Mouse (Mus musculus) left cerebral cortex, postnatal 4 days (tissue): ENCODE measurements around the gene Arhgap4. TPM values are rescaled to one million over a fixed set of nuclear protein-coding genes. Genes with fewer than 3 reads are reported as not detected.

Experiments
- DNase-seq: peaks from one replicate; pipeline ENCODE4 v3.0.0-alpha.2; 2022
- intact Hi-C: fragments of 180-260 bp; cut with DNase I; formaldehyde crosslinking; loops from one replicate; pipeline ENCODE4 v1.15.1; 2025
- total RNA-seq, 2 experiments: library from RNA; stranded (reverse); gene quantifications; 2 replicates each; pipeline ENCODE4 v1.2.3; 2021

Gene Arhgap4
- 1 to 10 TPM; 2.5 to 3.4 TPM for total RNA-seq

DNA sequence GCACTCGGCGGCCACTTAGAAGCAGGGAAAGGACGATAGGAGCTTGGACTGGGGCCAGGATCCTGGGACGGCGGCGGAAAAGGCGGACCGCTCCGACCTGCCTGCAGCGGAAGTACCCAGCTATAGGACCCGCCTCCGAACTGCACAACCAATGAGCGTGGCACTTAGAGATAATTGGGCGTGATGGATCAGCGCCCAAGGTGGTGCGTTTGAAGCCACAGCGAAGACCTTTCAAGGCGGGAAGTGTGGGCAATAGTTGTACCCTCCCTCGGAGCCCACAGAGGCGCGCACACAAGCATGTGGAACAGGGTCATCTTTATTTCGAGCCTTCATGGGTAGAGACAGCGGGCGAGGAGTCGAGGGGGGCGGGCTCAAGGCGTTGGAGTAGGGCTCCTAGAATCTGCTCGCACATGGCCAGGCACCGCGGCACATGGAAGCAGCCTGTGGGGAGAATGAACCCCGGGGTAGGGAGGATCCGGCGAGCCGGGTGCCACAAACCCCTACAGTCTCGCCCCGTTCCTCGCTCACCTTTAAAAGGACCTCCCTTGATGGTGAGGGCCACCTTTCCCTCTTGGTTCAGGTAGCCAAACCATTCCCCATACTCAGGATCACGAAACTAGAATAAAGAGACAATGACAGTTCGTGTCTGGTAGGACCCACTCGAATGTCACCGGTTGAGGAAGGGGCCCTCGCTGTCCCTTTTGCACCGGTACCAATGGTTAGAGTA is at the start of gene Arhgap4, which contains the start of gene Naa10:
Gene Arhgap4, minus strand, starts transcription at position 48 of the 727 bp plus-strand sequence.
Gene Naa10, minus strand, starts transcription at position 122 of the 727 bp plus-strand sequence.
- intact Hi-C loops = no loop called here
- peak; percentile 95 for DNase-seq

DNA sequence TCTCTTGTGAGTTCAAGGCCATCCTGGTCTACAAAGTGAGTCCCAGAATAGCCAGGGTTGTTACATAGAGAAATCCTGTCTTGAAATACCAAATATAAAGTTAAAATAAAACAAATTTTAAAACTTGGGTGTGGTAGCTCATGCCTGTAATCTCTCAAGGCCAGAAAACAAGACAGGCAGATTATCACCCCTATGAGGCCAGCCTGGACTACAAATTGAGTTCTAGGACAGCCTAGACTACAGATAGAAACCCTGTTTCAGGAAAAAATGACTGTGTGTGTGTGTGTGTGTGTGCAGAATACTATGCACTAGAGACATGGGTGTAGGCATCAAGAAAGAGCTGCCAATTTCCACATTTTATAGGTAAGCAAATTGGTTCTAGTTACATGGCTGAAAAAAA is 49.1 kb upstream of the Arhgap4 start:
- DNase-seq = no peak
- intact Hi-C loops = loop anchor here (5.0 kb wide), 1 partner anchor 52 kb away; the partner anchor contains the start of gene Irak1

DNA sequence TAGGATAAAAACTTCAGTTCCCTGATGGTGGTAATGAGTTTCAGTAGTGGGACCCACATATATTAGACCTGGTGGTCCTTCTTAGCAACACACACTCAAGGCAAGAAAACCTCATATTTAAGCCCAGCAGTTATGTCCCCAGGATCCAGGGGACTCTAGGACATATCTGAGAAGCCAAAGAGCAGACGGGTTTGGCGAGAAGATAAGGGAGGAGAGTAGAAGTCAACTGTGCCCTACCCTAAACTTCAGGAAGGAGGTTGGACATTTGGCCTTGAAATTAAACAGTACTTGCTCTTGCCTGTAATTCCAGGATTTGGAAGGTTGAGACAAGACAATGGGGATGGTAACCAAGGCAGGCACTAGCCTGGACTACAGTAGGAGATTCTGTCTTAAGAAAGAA is 48.1 kb upstream of the Arhgap4 start:
- no peak for DNase-seq
- intact Hi-C loops = loop anchor here (5.0 kb wide), 1 partner anchor 53 kb away; the partner anchor contains the start of gene Irak1

DNA sequence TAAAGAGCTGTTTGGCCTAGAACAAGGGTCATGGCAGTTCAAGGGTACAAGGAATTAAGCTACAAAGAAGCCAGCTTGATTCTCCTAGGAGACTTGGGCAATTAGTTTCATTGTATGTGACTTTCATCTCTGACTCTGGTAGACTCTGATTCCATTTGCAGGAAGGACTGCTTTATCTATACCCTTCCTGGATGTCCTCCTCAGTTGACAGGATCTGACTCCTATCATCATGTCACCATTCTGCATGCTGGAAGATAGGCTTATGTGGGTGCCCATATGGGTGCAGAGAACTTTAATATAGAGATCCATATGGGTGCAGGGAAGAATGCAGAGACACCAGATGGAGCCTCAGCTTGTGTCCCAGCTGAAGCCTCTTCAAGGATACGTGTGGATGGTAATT is 47.5 kb upstream of the Arhgap4 start:
- intact Hi-C loops = no loop called here

DNA sequence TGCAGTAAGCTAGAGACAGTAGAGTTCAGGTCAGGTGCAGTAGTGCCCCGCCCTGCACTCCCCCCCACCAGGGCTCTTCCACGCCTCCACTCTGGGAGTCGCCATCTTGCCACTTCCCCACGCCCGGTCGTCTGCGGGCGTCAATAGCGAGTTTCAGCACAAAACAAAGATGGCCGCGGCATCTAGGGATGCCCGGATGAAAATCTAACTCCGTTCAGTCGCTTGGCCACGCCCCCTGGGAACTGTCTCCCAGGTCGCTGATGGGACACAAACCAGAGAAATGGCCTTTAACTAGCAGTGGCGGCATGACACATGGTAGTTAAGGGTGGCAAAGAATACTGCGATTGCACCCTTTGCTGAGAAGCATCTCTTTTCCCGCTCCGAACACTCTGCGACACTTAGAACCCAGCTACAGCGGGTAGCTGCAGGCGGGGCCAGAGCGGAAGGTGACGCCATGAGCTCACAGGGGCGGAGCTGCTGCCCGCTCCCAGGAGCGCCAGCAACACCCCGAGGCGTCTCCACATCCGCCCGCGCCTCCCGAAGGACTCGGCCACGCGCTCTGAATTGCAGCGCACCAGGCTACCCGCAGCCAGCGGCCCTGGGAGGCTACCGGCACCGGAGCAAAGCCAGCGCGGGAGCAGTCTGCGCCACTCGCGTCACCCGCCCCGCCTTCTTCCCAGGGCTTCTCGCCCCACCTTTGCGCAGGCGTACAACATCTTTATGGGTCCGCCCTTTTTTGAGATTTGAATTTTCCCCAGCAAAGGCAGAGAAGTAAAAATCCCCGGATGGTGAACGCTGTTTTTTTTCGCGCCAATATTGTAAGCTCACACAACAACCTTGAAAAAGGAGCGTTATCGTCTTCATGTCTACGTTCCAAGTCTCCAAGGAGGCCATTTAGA is 45.8 kb upstream of the Arhgap4 start:
- DNase-seq = peak; percentile 92

More for the DNA sequence above, 47.5 kb upstream of the Arhgap4 start:
- no peak for DNase-seq

DNA sequence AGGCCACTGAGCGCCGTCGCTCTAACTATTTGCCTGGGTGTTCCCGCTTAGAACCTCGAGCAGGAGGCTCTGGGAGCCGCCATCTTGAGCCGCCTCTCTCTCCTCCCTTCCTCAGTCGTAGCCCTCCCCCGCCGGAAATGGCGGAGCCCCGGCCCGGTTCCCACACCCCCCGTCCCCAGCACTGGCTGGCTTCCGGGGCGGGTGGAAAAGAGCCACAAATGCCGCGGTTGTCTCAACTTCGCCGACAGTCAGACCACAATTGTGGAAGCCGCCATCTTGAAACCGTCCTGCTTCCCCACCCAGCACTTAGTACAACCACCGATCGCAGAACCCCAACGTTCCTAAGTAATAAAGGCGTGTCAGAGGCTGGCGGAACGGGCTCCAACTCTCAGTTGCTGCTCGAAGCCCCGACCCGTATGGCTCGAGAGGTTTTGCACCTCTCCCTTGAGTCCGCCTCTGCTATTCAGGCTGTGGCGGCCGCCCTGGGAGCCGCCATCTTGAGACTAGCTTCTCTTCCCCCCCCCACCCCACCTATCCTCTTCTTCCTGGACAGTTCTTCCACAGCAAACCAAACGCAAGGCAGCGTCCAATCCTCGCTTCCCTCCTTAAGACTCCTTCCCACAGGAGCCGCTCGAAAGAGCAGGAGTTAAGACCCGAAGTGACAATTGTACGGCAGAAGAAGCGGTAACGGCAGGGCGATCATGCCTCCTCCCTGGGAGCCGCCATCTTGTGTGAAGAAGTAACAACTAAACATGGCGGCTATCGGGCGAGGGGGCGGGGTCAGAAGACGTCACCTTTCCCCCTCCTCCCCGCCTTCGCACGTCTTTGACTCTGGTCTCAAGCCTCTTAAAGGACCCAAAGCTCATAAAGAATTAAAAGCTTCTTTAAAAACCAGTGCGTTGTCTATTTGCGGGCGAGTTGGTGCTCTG is 44.8 kb upstream of the Arhgap4 start, which contains the start of gene Hcfc1:
Gene Hcfc1, minus strand, starts transcription at position 110 of the 929 bp plus-strand sequence.
- intact Hi-C loops = no loop called here
- DNase-seq = peak; percentile 91

More for the DNA sequence above, 45.8 kb upstream of the Arhgap4 start:
- intact Hi-C loops = no loop called here

DNA sequence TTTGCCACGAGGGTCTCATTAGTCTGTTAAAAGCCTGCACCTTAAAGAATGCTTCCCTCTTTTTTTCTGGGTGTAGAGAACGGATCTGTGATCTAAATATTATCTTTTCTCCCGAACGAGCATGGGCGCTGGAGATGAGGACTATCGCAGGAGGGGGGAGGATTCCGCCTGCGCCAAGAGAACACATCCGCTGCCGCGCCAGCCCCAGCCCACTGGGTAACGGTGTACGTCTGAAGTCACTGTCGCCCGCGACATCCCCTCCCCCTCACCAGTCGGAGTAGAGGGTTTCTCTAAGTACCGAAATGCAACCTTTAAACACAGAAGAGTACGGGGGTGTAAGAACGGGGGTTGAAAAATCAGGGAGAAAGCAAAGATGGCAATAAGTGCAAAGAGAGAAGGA is 43.6 kb upstream of the Arhgap4 start:
- intact Hi-C loops = no loop called here
- peak; percentile 36 for DNase-seq

DNA sequence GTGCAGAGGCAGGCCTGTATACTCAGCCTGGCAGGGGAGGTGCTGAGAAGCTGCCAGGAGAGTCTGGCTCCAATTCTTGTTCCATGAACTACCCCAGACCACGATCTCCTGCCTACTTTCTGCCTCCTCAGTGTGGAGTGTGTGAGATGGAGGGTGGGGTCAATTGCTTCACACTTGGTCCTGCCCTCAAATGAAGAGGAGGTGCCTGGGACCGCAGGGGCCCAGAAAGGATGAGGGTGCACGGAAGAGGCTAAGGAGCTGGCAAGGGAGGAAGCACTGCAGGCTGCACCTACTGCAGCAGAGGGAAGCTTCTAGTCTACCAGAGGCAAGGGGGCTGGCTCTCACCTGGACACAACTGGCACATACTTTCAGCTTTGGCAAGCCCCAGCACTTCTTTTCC is 42.7 kb upstream of the Arhgap4 start:
- intact Hi-C loops = no loop called here
- DNase-seq = no peak

DNA sequence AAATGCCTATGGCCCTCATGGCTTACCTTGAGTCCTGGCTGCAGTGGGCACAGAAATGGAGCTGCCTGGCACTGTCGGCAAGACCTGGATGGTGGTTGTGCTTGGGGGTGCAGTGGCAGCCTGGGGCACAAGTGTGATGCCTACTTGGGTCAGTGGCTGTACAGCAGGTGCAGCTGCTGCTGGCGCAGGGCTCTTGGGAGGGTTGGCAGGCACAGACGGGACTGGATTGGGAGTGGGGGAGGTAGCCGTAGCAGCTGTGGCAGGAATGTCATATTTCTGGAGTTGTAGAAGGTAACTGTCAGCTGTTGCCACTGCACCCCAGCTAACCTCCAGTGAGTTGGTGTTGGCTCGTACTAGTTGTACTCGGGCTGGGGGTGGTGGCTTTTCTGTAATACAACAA is 33.3 kb upstream of the Arhgap4 start:
- DNase-seq = no peak
- intact Hi-C loops = loop anchor here (10.0 kb wide), 1 partner anchor 280 kb away; no protein-coding TSS in a partner anchor

DNA sequence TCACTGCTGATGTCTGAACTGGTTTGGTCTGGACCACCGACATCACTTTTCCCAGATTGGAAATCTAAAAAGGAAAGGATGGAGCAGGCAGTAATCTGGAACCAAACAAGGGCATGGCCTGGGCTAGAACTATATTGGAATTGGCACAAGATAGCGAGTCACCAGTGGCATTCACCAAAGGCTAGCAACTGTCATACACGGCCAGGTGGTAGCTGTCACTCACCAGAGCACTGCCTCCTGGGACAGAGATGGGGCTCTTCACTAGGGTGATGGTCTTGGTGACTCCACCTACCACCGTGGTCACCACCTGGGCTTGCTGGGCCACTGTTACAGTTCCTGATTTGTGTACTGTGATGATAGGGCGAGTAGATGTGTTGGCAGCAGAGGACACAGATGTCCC is 30.9 kb upstream of the Arhgap4 start:
- DNase-seq = no peak
- intact Hi-C loops = loop anchor here (10.0 kb wide), 1 partner anchor 282 kb away; no protein-coding TSS in a partner anchor

DNA sequence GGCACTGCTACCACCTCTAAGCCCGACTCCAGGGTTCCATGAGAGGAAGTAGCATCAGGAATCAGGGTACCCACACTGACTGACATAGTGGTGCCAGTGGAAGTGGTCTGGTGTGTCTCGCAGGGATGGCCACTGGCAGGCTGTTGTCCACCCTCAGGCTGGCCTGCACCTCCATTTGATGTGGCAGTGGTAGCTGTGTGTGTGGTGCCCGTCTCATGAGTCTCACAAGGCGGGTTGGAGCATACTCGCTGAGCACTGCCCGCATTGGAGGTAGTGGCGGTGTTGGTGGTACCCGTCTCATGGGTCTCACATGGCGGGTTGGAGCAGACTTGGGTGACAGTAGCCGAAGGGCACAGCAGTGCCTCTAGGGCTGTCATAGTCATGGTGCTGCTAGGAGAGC is 27.7 kb upstream of the Arhgap4 start:
- DNase-seq = no peak
- intact Hi-C loops = no loop called here

DNA sequence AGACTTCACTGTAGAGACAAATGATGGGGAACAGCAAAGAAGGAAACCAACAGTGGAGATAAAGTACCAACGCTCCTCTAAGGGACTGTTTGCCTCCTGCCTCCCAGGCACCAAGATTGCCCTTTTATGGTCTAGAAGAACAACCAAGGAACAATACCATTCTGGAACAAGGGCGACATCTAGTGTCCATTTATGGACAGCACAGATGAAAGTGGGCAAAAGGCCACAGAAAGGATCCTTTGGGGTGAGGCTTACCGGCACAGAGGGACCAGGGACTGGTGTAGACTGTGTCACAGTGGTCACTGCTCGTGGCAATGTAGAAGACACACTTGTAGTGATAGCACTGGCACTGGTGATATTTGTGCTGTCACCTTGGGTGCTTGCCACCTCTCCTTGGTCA is 27.0 kb upstream of the Arhgap4 start:
- peak; percentile 42 for DNase-seq
- intact Hi-C loops = no loop called here

DNA sequence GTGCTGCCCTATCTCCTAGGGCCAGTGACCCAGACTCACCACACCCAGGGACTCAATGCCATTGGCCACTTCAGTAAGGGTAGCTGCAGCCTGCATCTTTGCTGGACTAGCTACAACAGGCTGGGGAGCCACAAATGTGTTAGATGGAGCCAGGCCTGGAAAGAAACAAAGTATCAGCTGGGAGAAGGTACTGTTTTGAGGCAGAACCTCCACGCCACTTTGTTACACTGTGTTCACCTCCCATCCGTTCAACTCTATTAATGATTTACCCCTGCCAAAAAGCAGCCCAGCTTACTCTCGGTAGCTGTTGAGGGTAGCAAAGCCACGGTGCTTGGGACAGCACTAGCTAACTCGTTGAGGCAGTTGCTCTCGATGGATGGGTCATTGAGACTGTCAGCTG is 25.2 kb upstream of the Arhgap4 start:
- intact Hi-C loops = no loop called here
- DNase-seq = no peak

DNA sequence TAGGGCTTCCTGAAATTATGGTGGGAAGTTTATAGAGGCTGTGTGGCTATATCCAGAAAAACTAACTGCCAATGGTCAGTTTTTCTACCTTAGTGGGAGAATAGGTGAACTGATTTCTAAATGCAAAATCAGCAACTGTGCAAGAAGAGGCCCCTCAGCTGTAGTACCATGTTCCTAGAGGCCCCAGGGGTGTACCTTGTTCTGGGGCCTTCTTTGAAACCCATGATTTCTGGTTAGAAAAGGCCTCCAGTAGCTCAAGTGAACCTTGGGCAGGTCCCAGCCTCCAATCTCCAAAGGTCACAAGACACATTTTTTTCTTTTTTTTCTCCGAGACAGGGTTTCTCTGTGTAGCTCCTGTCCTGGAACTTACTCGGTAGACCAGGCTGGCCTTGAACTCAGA is 20.6 kb upstream of the Arhgap4 start:
- no peak for DNase-seq
- intact Hi-C loops = no loop called here

DNA sequence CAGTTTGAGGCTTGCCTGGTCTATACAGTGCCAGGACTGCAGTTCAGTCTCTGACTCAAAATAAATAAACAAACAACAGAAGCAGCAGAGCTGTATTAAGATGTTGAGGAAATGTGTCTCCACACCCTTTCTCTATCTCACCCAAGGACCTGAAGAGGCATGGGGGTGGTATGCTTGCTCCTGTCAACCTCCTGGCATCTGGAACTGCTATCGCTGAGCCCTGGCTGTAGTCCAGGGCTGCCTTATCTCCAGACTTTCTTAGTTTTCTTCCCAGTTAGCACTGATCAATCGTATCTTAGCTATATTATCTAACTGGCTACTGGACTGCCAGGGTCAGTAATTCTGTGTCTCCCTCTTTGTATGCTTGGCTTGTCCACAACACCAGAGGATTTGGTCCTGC is 20.2 kb upstream of the Arhgap4 start:
- intact Hi-C loops = no loop called here
- DNase-seq = no peak

DNA sequence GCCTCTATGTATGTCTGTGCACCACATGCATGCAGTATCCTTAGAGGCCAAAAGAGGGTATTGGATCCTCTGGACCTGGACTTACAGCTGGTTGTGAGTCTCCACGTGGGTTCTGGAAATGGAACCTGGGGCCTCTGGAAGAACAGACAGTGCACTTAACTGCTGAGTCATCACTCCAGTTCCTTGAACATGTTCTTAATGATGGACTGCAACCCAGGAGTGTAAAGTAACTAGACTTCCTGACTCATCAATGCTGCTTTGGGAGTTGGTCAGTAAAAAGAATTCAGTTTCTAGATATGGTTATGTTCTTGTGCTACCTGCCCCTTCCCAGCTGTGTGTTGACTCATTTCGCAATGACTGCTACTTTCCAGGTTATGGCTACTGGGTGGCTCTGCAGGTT is 10.2 kb upstream of the Arhgap4 start:
- intact Hi-C loops = no loop called here
- no peak for DNase-seq

DNA sequence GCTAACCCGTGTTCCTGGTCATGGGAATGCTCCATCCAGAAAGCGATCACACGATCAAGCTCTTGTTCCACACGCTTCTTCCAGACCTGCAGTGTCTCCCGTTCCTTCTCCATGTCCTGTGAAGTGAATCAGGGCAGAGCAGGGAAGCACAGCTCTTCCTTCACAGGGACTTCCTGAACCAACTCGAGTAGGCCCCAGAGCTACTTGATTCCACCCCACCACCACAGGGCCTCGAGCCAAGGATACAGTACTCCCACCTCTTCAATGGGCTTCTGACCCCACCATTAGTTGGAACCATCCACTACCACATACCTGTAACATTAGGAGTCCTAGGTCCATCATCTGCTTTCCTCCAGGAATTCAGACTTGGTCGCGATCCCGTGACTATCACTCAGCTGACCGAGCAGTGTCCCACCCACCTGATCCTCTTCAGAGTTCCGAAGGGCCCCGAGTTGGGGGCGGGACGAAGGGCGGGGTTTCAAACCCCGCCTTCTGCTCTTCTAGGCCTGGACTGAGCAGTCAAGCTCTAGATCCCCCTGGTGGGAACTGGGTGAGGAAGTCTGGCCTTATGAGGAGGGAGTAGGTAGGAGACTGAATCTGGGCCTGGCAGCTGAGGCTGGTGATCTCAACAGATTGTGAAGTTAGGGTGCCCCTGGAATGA is 8.9 kb upstream of the Arhgap4 start, which contains the start of gene Renbp:
Gene Renbp, minus strand, starts transcription at position 449 of the 661 bp plus-strand sequence.
- intact Hi-C loops = no loop called here
- peak; percentile 28 for DNase-seq

DNA sequence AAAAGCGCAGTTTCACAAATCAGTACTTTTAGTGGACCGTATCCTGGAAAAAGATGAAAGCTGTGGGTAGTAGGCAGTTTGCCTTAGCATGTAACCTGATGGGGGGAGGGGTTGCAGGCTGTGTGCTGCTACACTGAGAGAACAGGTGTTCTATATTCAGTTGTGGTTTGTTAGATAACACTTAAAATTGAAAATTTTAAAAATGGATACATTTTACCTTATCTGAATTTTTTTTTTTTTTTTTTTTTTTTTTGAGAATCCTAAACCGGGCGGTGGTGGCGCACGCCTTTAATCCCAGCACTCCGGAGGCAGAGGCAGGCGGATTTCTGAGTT is 846 bp upstream of the Arhgap4 start:
- DNase-seq = no peak
- intact Hi-C loops = no loop called here

DNA sequence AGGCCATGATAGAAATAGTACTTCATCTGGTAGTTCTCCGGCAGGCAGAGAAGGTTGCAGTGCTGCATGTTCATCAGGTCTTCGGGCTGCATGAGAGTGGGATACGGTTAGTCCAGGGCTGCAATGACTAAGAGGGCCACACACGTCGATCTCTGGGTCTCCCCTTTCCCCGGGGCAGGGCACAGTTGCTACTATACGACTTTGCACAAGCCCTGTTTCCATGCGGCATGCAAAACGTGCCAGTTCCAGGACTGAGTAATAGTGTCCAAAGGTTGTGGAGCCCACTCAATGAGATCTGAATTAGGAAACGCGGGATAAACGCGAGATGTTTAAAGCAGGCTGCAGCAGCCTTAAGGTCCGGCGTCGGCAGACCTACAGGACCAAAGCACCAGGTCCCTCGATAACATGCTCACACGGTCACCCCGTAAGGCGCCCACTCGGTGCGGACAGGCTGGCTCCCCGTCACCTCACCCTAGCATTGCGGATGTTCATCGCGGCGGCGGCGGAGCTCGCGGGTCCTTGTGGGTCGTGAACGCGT is 316 bp downstream of the Arhgap4 start:
- intact Hi-C loops = no loop called here
- no peak for DNase-seq

DNA sequence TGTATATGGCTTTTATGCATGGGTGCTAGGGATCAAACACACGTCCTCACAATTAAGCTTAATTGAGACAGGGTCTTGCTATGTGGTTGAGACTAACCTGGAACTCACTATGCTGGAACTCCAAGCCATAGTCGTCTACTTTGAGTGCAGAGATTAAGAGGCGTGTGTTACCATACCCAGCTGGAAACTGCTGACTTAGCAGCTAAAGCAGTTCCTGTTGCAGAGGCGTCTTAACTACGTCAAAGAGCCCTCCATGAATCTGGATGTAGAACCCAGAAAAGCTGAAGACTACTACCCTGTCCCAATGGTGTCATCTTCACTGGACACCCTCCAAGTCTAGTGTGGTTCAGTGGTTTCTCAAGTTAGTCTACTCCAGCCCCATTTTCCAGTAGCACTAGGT is 3.0 kb downstream of the Arhgap4 start:
- intact Hi-C loops = no loop called here

More for the DNA sequence above, 3.0 kb downstream of the Arhgap4 start:
- no peak for DNase-seq
